ENCODE assay signal across 9 mouse cellular contexts in genomic region chr11:102216886-102217240, GRCm38 (mm10). TPM values are rescaled to one million over a fixed set of nuclear protein-coding genes. Genes with fewer than 3 reads are reported as not detected.
A peak's percentile ranks its signal among the peaks of the same experiment; 100 is the strongest.
DNase-seq lines count a peak whose midpoint lies in the region; ATAC-seq and TF ChIP-seq lines count a peak whose summit lies in the region.
"Had no signal": no experiment of that assay in that cellular context is flagged by ENCODE, and none has a peak within 500 bp of the region (broad histone marks: within the 10 kb centered on the region; RNA-seq: fewer than 3 reads in every experiment).

No protein-coding gene starts in this region.

- peak overlapping the region; percentile 84 for H3K9ac ChIP-seq in heart, embryonic 14.5 days (ENCODE audit: low read length)

- no peaks in the 10 kb centered on the region for H3K27me3 ChIP-seq in heart, embryonic 14.5 days (ENCODE audit: control insufficient read depth, insufficient read depth, low read length)

- no peak for ATAC-seq in heart, embryonic 14.5 days (ENCODE audit: insufficient number of reproducible peaks, insufficient read depth, low FRiP score, low read depth)

- H3K27ac ChIP-seq in heart, embryonic 14.5 days (replicated peaks in 1 of 2; ENCODE audit: control insufficient read depth in 1 of 2, insufficient read depth in 1 of 2, low read depth in 2 of 2, low read length in 2 of 2): peak overlapping the region; percentile 90 to 94

- H3K9me3 ChIP-seq in heart, embryonic 14.5 days (ENCODE audit: control insufficient read depth, low read length): no peaks in the 10 kb centered on the region

- H3K4me3 ChIP-seq in lung, adult 2 months (replicated peaks; ENCODE audit: extremely low read depth, low read depth, low read length): peak overlapping the region; percentile 6
- H3K4me3 ChIP-seq in heart, embryonic 14.5 days (ENCODE audit: control insufficient read depth in 1 of 2, insufficient read depth in 1 of 2, low read depth in 1 of 2, low read length in 2 of 2): peak overlapping the region; percentile 69 to 83

- 0 out of 2 replicates have a peak, but pooled peaks cover 5% of the 10 kb centered on the region for H3K36me3 ChIP-seq in heart, embryonic 14.5 days (ENCODE audit: control insufficient read depth, insufficient read depth, low read length)

- 32% methylated on average over 5 of the region's 5 CpGs for WGBS in lung, adult 2 months
- WGBS in heart, embryonic 14.5 days: 20% methylated on average over 5 of the region's 5 CpGs

- peak overlapping the region; percentile 80 for H3K4me2 ChIP-seq in heart, embryonic 14.5 days (ENCODE audit: low read length)

- DNase-seq in cerebellum, postnatal 14 days: peak; percentile 9 to 27
- DNase-seq in cerebellum, postnatal 36 days: no peak
- no peak for DNase-seq in lung, adult 2 months
- no peak for DNase-seq in lung, adult 18-20 months
- DNase-seq in lung, postnatal 36 days: peak; percentile 31
- no peak for DNase-seq in thymus, postnatal 10 days (ENCODE audit: low spot score in 2 of 2)
- no peak for DNase-seq in thymus, postnatal 4 days
- DNase-seq: gastrocnemius, postnatal 36 days had no signal

- H3K4me1 ChIP-seq in lung, adult 2 months (ENCODE audit: control insufficient read depth, insufficient read depth, low read length): peaks cover 61% of the 10 kb centered on the region
- peaks cover 58 to 81% of the 10 kb centered on the region in 2 experiments for H3K4me1 ChIP-seq in heart, embryonic 14.5 days (ENCODE audit: control insufficient read depth in 2 of 2, insufficient read depth in 2 of 2, low read length in 2 of 2)

- no peak for TF ChIP-seq CTCF in lung, adult 2 months (IDR thresholded peaks at IDR 0.05; ENCODE audit: insufficient read depth, low read length)

- TF ChIP-seq POLR2A in lung, adult 2 months (IDR thresholded peaks at IDR 0.05; ENCODE audit: borderline replicate concordance, extremely low read depth, low read depth, low read length): no peak

RNA-seq across cellular contexts. Expression of gene Hdac5, which starts 13.1 kb away (rescaled TPM):
- polyA plus RNA-seq in lung, adult 2 months (2012; rRNA removed): 140 and 160 TPM in 2 replicates
- 52.1 and 54.5 TPM in 2 replicates for polyA plus RNA-seq in heart, embryonic 14.5 days (2014; fragmentation: Nextera tagmentation; extraction: Ambion mirVana)

RNA-seq across cellular contexts. Expression of gene G6pc3, which starts 27.4 kb away (rescaled TPM):
- 74.4 and 82.5 TPM in 2 replicates for polyA plus RNA-seq in lung, adult 2 months (2012; rRNA removed)
- polyA plus RNA-seq in heart, embryonic 14.5 days (2014; fragmentation: Nextera tagmentation; extraction: Ambion mirVana): 24.8 and 27.8 TPM in 2 replicates

RNA-seq across cellular contexts. Expression of gene Lsm12, which starts 31.8 kb away (rescaled TPM):
- polyA plus RNA-seq in lung, adult 2 months (2012; rRNA removed): 20.8 and 30.6 TPM in 2 replicates
- 60.3 and 62.1 TPM in 2 replicates for polyA plus RNA-seq in heart, embryonic 14.5 days (2014; fragmentation: Nextera tagmentation; extraction: Ambion mirVana)

RNA-seq across cellular contexts. Expression of gene BC030867, which starts 31.8 kb away (rescaled TPM):
- 0.65 and 0.68 TPM in 2 replicates for polyA plus RNA-seq in lung, adult 2 months (2012; rRNA removed)
- polyA plus RNA-seq in heart, embryonic 14.5 days (2014; fragmentation: Nextera tagmentation; extraction: Ambion mirVana): 8.7 and 10.3 TPM in 2 replicates

RNA-seq across cellular contexts. Expression of gene Asb16, which starts 51.7 kb away (rescaled TPM):
- polyA plus RNA-seq in lung, adult 2 months (2012; rRNA removed): 0.15 and 1.8 TPM in 2 replicates
- polyA plus RNA-seq in heart, embryonic 14.5 days (2014; fragmentation: Nextera tagmentation; extraction: Ambion mirVana): 0.09 and 0.11 TPM in 2 replicates

Comparison
In these comparisons a context has a peak if more than half of its experiments do, and no peak if none do; other contexts are left out.
1. DNase-seq: peak in cerebellum, postnatal 14 days (2 of 2) and lung, postnatal 36 days (single experiment); none in cerebellum, postnatal 36 days (0 of 2), lung, adult 2 months (single experiment), lung, adult 18-20 months (0 of 2), thymus, postnatal 10 days (0 of 2) and thymus, postnatal 4 days (single experiment).